Mouse (Mus musculus): Measurements from ENCODE around the gene Ffar4. TPM values are rescaled to one million over a fixed set of nuclear protein-coding genes. Genes with fewer than 3 reads are reported as not detected.

Gene Ffar4
- polyA plus RNA-seq, 1 experiment = 36.9 TPM

DNA sequence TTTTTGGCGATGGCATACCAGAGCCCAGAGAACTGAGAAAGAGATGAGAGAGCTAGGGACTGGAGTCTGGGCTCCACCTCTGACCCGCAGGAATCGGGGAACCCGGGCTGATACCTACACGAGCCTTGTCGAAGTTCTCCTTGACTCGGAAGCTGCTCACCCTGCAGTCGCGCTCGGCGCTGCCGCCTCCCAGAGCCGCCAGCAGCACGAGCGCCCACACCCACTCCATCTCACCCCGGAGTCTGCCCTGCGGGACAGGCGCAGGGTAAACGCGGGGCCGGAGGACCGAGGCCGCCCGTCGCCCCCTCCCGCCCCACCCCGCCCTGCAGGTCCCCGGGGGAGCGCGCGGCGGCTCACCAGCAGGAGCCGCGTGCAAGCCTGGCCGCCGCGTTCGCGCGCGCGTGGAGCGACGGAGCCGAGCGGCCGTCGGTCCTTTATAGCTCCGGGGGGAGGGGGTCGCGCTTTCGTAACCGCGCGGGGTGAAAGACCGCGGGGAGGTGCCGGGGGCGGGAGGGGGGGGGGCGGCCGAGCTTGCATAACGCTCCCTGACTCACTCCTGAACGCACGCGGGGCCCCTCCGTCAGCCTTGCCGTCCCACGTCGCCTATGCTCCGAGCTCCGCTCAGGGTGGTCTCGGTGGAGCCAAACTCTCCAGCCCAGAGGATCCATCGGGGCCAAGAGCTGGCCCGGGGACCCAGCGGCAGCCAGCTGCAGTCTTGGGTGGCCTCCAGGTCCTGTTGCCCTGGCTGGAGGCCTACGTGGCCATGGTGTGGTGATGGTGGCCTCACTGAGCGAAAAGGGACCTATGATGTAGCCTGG, 27.7 kb downstream of the Ffar4 start:
- no peaks in the 10 kb centered on the region for H3K4me1 ChIP-seq (ENCODE audit: control insufficient read depth, insufficient read depth, insufficient read length, low read length)
- H3K27ac ChIP-seq (replicated peaks; ENCODE audit: low read depth, low read length) = no peak overlapping the region
- peak overlapping the region; percentile 55 for H3K4me3 ChIP-seq (ENCODE audit: insufficient read depth, low read depth, low read length)

GRCm38 (mm10) chr19:38125219-38125610, 28.3 kb downstream of the Ffar4 start, which contains the start of gene Rbp4:
TSS of gene Rbp4 (minus strand) at chr19:38125281.
- Histone ChIP-seq H3K27ac (replicated peaks; ENCODE audit: low read depth, low read length) (0 out of 2 replicates have a peak within 1 kb of the TSS, but pooled peaks have one; percentile 23), H3K4me1 (ENCODE audit: control insufficient read depth, insufficient read depth, insufficient read length, low read length) (no peaks in the 10 kb centered on the region), H3K4me3 (ENCODE audit: insufficient read depth, low read depth, low read length) (peak within 1 kb of the TSS; percentile 55)

DNA sequence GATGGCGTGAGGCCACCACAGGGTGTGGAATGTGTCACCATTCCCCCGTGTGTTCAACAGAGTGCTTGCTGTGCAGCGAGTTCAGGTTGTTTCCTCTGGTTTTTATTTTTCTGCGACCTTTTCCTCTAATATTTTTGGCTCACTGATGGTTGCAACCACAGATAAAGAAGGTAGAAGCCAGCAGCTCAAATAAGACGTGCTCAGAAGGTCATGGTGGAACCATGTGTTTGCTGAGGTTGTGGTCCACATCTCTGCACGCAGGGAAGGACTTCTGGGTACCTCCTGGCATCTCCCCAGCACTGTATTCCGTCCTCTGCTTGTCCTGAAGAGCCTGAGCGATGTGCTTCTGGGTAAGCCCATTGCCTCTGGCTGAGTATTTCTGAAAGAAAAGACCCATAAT, 29.8 kb downstream of the Ffar4 start:
- no peaks in the 10 kb centered on the region for H3K4me1 ChIP-seq (ENCODE audit: control insufficient read depth, insufficient read depth, insufficient read length, low read length)
- no peak overlapping the region for H3K27ac ChIP-seq (replicated peaks; ENCODE audit: low read depth, low read length)

GRCm38 (mm10) chr19:38132481-38132880, 35.6 kb downstream of the Ffar4 start, which contains the start of gene Pde6c:
TSS of gene Pde6c (plus strand) at chr19:38132781.
- Histone ChIP-seq H3K4me1 (ENCODE audit: control insufficient read depth, insufficient read depth, insufficient read length, low read length) (no peaks in the 10 kb centered on the region), H3K27ac (replicated peaks; ENCODE audit: low read depth, low read length) (no peak within 1 kb of the TSS), H3K4me3 (ENCODE audit: insufficient read depth, low read depth, low read length) (no peak within 1 kb of the TSS)

More for the DNA sequence above, 29.8 kb downstream of the Ffar4 start:
- H3K4me3 ChIP-seq (ENCODE audit: insufficient read depth, low read depth, low read length) = no peak overlapping the region

- Histone ChIP-seq H3K4me1 (ENCODE audit: control insufficient read depth, insufficient read depth, insufficient read length, low read length) (no peaks in the 10 kb centered on the region), H3K27ac (replicated peaks; ENCODE audit: low read depth, low read length) (no peak overlapping the region), H3K4me3 (ENCODE audit: insufficient read depth, low read depth, low read length) (no peak overlapping the region)
Observed at GRCm38 (mm10) chr19:38133986-38134385, 37.1 kb downstream of the Ffar4 start.

DNA sequence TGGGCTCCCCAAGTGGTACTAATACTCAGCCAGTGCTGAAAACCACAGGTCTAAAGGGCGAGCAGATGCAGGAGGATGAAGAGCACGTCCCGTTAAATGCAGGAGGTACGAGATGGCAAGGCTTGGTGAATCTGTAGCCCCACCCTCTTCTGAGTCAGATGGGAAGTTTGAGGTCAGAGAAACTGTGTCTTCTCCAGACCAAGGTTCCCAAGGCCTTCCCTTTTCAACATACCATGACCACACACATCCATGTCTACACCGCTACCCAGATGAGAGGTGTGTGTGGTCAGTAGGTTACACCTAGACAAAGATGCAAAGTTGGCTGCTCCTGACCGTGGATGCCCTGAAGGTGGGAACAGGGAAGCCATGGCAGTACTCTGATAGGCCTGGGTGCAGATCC, 37.9 kb downstream of the Ffar4 start:
- H3K4me3 ChIP-seq (ENCODE audit: insufficient read depth, low read depth, low read length) = no peak overlapping the region
- H3K4me1 ChIP-seq (ENCODE audit: control insufficient read depth, insufficient read depth, insufficient read length, low read length) = no peaks in the 10 kb centered on the region
- H3K27ac ChIP-seq (replicated peaks; ENCODE audit: low read depth, low read length) = no peak overlapping the region

DNA sequence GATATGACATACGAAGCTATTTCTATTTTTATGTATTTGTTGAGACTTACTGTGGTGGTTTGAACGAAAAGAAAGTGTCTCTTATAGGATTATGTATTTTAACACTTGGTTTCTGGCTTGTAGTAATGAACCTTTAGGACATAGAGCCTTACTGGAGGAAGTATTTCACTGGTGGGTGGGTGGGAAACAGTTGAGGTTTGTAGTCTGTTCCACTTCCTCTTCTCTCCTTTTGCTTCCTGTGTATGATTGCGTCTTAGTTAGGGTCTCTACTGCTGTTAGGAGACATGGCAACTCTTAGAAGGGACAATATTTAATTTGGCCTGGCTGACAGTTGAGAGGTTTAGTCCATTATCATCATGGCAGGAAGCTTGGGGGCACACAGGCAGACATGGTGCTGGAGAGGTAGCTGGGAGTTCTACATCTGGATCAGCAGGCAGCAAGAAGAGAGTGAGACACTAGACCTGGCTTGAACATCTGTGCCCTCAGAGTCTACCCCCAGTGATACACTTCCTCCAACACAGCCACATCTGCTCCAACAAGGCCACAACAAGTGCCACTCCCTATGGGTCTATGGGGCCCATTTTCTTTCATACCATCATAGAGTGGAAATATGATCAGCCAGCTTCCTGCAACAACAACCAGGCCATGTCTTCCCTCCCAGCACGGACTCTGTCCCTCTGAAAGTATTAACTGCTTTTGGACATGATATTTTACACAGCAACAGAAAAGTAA, 46.8 kb downstream of the Ffar4 start:
- Histone ChIP-seq H3K4me3 (ENCODE audit: insufficient read depth, low read depth, low read length) (no peak overlapping the region), H3K4me1 (ENCODE audit: control insufficient read depth, insufficient read depth, insufficient read length, low read length) (no peaks in the 10 kb centered on the region), H3K27ac (replicated peaks; ENCODE audit: low read depth, low read length) (no peak overlapping the region)

DNA sequence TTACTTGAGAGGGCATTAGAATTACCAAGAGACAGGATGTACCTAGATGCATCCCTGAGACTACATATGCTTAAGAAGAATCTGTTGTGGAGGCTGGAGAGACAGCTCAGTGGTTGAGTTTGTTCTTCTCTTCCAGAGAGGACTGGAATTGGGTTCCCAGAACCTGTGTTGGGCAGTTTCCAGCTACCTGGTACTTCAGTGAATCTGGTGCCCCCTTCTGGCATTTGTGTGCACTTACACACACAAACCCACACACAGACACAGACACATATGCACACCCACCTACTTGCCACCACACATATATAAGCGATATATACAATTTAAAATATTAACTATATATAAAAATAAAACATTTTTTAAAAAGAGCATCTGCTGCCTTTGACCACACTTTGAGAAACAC, 59.4 kb downstream of the Ffar4 start:
- Histone ChIP-seq H3K4me1 (ENCODE audit: control insufficient read depth, insufficient read depth, insufficient read length, low read length) (no peaks in the 10 kb centered on the region), H3K4me3 (ENCODE audit: insufficient read depth, low read depth, low read length) (no peak overlapping the region), H3K27ac (replicated peaks; ENCODE audit: low read depth, low read length) (no peak overlapping the region)

GRCm38 (mm10) chr19:38161648-38162354, 64.9 kb downstream of the Ffar4 start:
- Histone ChIP-seq H3K27ac (replicated peaks; ENCODE audit: low read depth, low read length) (no peak overlapping the region), H3K4me3 (ENCODE audit: insufficient read depth, low read depth, low read length) (no peak overlapping the region), H3K4me1 (ENCODE audit: control insufficient read depth, insufficient read depth, insufficient read length, low read length) (no peaks in the 10 kb centered on the region)

Other genes with a start within 250 kb of the Ffar4 start
- 4.4 and 5.5 TPM in 2 replicates for gene Myof, start 53.5 kb upstream of the Ffar4 start, polyA plus RNA-seq (2012; ENCODE audit: insufficient read depth, insufficient read length, missing spikeins)
- not detected in 2 replicates for gene Cep55, start 42.1 kb upstream of the Ffar4 start, polyA plus RNA-seq (2012; ENCODE audit: insufficient read depth, insufficient read length, missing spikeins)
- 193 and 359 TPM in 2 replicates for gene Rbp4, start 28.2 kb downstream of the Ffar4 start, polyA plus RNA-seq (2012; ENCODE audit: insufficient read depth, insufficient read length, missing spikeins)
- gene Pde6c, start 35.7 kb downstream of the Ffar4 start, polyA plus RNA-seq (2012; ENCODE audit: insufficient read depth, insufficient read length, missing spikeins) = not detected in 2 replicates
- gene Fra10ac1, start 127.1 kb downstream of the Ffar4 start, polyA plus RNA-seq (2012; ENCODE audit: insufficient read depth, insufficient read length, missing spikeins) = 25.1 and 26.9 TPM in 2 replicates
- gene Lgi1, start 167.5 kb downstream of the Ffar4 start, polyA plus RNA-seq (2012; ENCODE audit: insufficient read depth, insufficient read length, missing spikeins) = 4.0 and 9.8 TPM in 2 replicates

All from brown adipose tissue, adult 24 weeks (tissue).